Mouse (Mus musculus) heart, adult 2 months (tissue): ENCODE results near the gene Rest. TPM values are rescaled to one million over a fixed set of nuclear protein-coding genes. Genes with fewer than 3 reads are reported as not detected.

Experiments used
- DNase-seq, 2 experiments: peaks; one replicate each; pipeline ENCODE4 v3.0.0; 2021
- H3K27ac ChIP-seq: fragments of 200-600 bp; 2 replicates; pipeline ENCODE4 v1.8.1; 2022
- H3K27me3 ChIP-seq: fragments of 200-500 bp; 2 replicates; pipeline ENCODE4 v1.6.1; 2012; ENCODE audit warnings: mild to moderate bottlenecking, low read length, inconsistent platforms, mixed read lengths; ENCODE audit not compliant: control insufficient read depth, insufficient read depth
- H3K36me3 ChIP-seq: fragments of 200-500 bp; 2 replicates; pipeline ENCODE4 v1.6.1; 2012; ENCODE audit warnings: low read length, inconsistent platforms; ENCODE audit not compliant: control insufficient read depth, insufficient read depth
- H3K4me1 ChIP-seq: fragments of 200-500 bp; 2 replicates; pipeline ENCODE4 v1.6.1; 2011; ENCODE audit warnings: low read length; ENCODE audit not compliant: control insufficient read depth, insufficient read depth
- H3K4me3 ChIP-seq: fragments of 200-600 bp; 2 replicates; pipeline ENCODE4 v1.8.1; 2022
- H3K79me2 ChIP-seq: fragments of 200-500 bp; replicated peaks from 2 replicates; pipeline ENCODE4 v1.6.1; 2012; ENCODE audit warnings: mild to moderate bottlenecking, inconsistent platforms, low read length, moderate library complexity, mixed read lengths; ENCODE audit not compliant: control insufficient read depth, insufficient read depth
- H3K9ac ChIP-seq: fragments of 200-500 bp; 2 replicates; pipeline ENCODE4 v1.6.1; 2012; ENCODE audit warnings: low read depth, mild to moderate bottlenecking, control low read depth, inconsistent platforms, low read length, mixed read lengths
- CTCF ChIP-seq: fragments of 200-600 bp; IDR thresholded peaks from 2 replicates; pipeline ENCODE4 v1.8.1; 2022; ENCODE audit warnings: antibody characterized with exemption, mild to moderate bottlenecking, moderate library complexity
- EP300 ChIP-seq: fragments of 200-500 bp; IDR thresholded peaks from 2 replicates; pipeline ENCODE4 v1.6.1; 2011; ENCODE audit warnings: low read depth, low read length, control low read depth; ENCODE audit not compliant: insufficient read depth
- POLR2A ChIP-seq: fragments of 200-500 bp; IDR thresholded peaks from 2 replicates; pipeline ENCODE4 v1.6.1; 2011; ENCODE audit warnings: mild to moderate bottlenecking, low read depth, low read length, control low read depth; ENCODE audit not compliant: insufficient read depth
- WGBS: fragments of 180-500 bp; shearing (Covaris S2); methylation state at CpG from one replicate; pipeline ENCODE4 v1.1.7; 2018; 5-methylcytosine and 5-hydroxymethylcytosine counted together
- intact Hi-C: fragments of 180-260 bp; cut with DNase I; formaldehyde crosslinking; loops from one replicate; pipeline ENCODE4 v1.15.1; 2025
- polyA plus RNA-seq: library from polyadenylated mRNA; depleted of rRNA; stranded (reverse); fragments of >200 nt; gene quantifications from 2 replicates; pipeline ENCODE4 v1.2.3, GENCODE M21; 2012
- total RNA-seq, 2 experiments: library from RNA; stranded (reverse); gene quantifications; 2 replicates each; pipeline ENCODE4 v1.2.3; 2021

The Rest gene
- total and polyA plus RNA-seq, 3 experiments: 3.7 to 13.2 (median 12.8) TPM

- Histone ChIP-seq H3K4me1 (no peaks in the 10 kb centered on the region; the same call in 1 of the 2 replicates), H3K27me3 (no peaks in the 10 kb centered on the region), H3K4me3 (no peak overlapping the region), H3K9ac (no peak overlapping the region), H3K27ac (no peak overlapping the region), H3K79me2 (no peaks in the 10 kb centered on the region), H3K36me3 (no peaks in the 10 kb centered on the region; the same call in 1 of the 2 replicates)
- no peak for DNase-seq
- no peak for TF ChIP-seq EP300
- TF ChIP-seq CTCF: no peak
- no peak for TF ChIP-seq POLR2A
- intact Hi-C loops: no loop called here
- 83% methylated on average over 20 of the region's 20 CpGs for WGBS
These were observed 16.4 kb downstream of the Rest start for GRCm38 (mm10) chr5:77281518-77282174.

- H3K9ac ChIP-seq: no peak overlapping the region
- no peak for TF ChIP-seq POLR2A
- no peak for TF ChIP-seq EP300
- no peak for TF ChIP-seq CTCF
- intact Hi-C loops: no loop called here
- H3K27ac ChIP-seq: no peak overlapping the region
- no peaks in the 10 kb centered on the region for H3K79me2 ChIP-seq
- no peak for DNase-seq
- 78% methylated on average over 9 of the region's 9 CpGs for whole genome bisulfite sequencing
- H3K36me3 ChIP-seq: no peaks in the 10 kb centered on the region; the same call in 1 of the 2 replicates
- no peak overlapping the region for H3K4me3 ChIP-seq
- H3K27me3 ChIP-seq: no peaks in the 10 kb centered on the region
- no peaks in the 10 kb centered on the region; the same call in 1 of the 2 replicates for H3K4me1 ChIP-seq
These were observed 17.0 kb downstream of the Rest start for GRCm38 (mm10) chr5:77282242-77282641.

GRCm38 (mm10) chr5:77285685-77286084 is 20.4 kb downstream of the Rest start:
- 81% methylated on average over 7 of the region's 7 CpGs for WGBS
- Histone ChIP-seq H3K27ac (no peak overlapping the region), H3K36me3 (no peaks in the 10 kb centered on the region; the same call in 1 of the 2 replicates), H3K4me1 (no peaks in the 10 kb centered on the region; the same call in 1 of the 2 replicates), H3K79me2 (no peaks in the 10 kb centered on the region), H3K4me3 (no peak overlapping the region), H3K27me3 (no peaks in the 10 kb centered on the region), H3K9ac (no peak overlapping the region)
- intact Hi-C loops: no loop called here
- TF ChIP-seq CTCF (no peak), EP300 (no peak), POLR2A (no peak)
- no peak for DNase-seq

- H3K9ac ChIP-seq: no peak overlapping the region
- no peaks in the 10 kb centered on the region for H3K27me3 ChIP-seq
- intact Hi-C loops: no loop called here
- TF ChIP-seq EP300 (no peak), POLR2A (no peak), CTCF (no peak)
- no peak overlapping the region for H3K27ac ChIP-seq
- H3K4me3 ChIP-seq: no peak overlapping the region
- DNase-seq: no peak
- 59% methylated on average over 5 of the region's 5 CpGs for WGBS
- H3K36me3 ChIP-seq: no peaks in the 10 kb centered on the region; the same call in 1 of the 2 replicates
- no peaks in the 10 kb centered on the region; the same call in 1 of the 2 replicates for H3K4me1 ChIP-seq
- no peaks in the 10 kb centered on the region for H3K79me2 ChIP-seq
These were observed 21.6 kb downstream of the Rest start for GRCm38 (mm10) chr5:77286904-77287303.

- no peak for TF ChIP-seq CTCF
- no peak for TF ChIP-seq EP300
- no peak for TF ChIP-seq POLR2A
- 77% methylated on average over 6 of the region's 6 CpGs for WGBS
- Histone ChIP-seq H3K36me3 (no peaks in the 10 kb centered on the region; the same call in 1 of the 2 replicates), H3K27me3 (no peaks in the 10 kb centered on the region), H3K27ac (no peak overlapping the region), H3K4me3 (no peak overlapping the region), H3K9ac (no peak overlapping the region), H3K79me2 (no peaks in the 10 kb centered on the region), H3K4me1 (no peaks in the 10 kb centered on the region; the same call in 1 of the 2 replicates)
- no peak for DNase-seq
- intact Hi-C loops: no loop called here
These were observed 22.6 kb downstream of the Rest start for GRCm38 (mm10) chr5:77287901-77288300.

GRCm38 (mm10) chr5:77289686-77290085 is 24.4 kb downstream of the Rest start:
- Histone ChIP-seq H3K4me1 (no peaks in the 10 kb centered on the region; the same call in 1 of the 2 replicates), H3K27ac (no peak overlapping the region), H3K27me3 (no peaks in the 10 kb centered on the region), H3K79me2 (no peaks in the 10 kb centered on the region), H3K4me3 (no peak overlapping the region), H3K36me3 (no peaks in the 10 kb centered on the region), H3K9ac (no peak overlapping the region)
- peak in 1 of 2 experiments; percentile 20 for DNase-seq
- TF ChIP-seq CTCF (no peak), EP300 (no peak), POLR2A (no peak)
- 78% methylated on average over 8 of the region's 8 CpGs for WGBS
- intact Hi-C loops: no loop called here
